Mouse (Mus musculus): Measurements from ENCODE around the gene Zfyve1. TPM values are rescaled to one million over a fixed set of nuclear protein-coding genes. Genes with fewer than 3 reads are reported as not detected.
"Not testable (repeated sequence)": the region's sequence is repeated elsewhere in the genome, so short reads cannot be mapped to it uniquely, and the experiment has no call there.

The Zfyve1 gene
- polyA plus RNA-seq, 1 experiment from 2014 or later = 35.6 TPM

DNA sequence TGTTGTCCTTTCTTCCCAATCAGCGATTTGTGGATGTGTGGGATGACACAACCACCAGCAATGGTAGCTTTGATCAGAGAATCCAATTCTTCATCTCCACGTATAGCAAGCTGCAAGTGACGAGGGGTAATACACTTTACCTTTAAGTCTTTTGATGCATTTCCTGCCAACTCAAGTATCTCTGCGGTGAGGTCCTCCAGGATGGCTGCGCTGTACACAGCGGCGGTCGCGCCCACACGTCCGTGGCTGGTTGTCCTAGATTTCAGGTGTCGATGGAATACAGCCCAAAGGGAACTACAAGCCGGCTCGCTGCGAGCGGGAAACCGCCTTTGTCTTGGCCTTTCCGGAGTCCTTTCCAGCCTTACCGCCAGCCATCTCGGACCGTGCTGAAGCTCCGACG lies 23.7 kb upstream of the Zfyve1 start:
- H3K9ac ChIP-seq (replicated peaks; ENCODE audit: low read depth, low read length); H3K4me3 ChIP-seq (replicated peaks; ENCODE audit: low read length); ATAC-seq; H3K36me3 ChIP-seq (ENCODE audit: control insufficient read depth, insufficient read depth); H3K9me3 ChIP-seq (ENCODE audit: control insufficient read depth, low read length); H3K4me2 ChIP-seq (ENCODE audit: low read length); H3K27me3 ChIP-seq (replicated peaks; ENCODE audit: control insufficient read depth, insufficient read depth, low read length); H3K27ac ChIP-seq (ENCODE audit: low read length); H3K4me1 ChIP-seq (replicated peaks; ENCODE audit: control insufficient read depth, insufficient read depth, low read length): not testable (repeated sequence)
- 65% methylated on average over 23 of the region's 23 CpGs for WGBS

DNA sequence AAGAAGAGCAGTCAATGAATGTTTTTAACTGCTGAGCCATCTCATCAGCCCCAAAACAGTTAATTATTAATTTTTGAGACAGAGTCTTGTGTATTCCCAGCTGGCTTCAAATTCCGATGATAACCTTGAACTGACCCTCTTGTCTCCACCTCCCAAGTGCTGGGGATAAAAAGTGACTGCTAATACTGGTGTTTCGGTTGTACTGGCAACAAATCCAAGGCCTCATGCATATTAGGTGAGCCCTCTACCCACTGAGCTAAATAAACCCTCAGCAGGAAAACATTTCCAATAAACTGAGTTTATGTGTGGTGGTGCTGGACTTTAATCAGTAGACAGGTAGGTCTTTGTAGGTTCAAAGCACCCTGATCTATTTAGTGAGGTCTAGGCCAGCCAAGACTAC lies 22.0 kb upstream of the Zfyve1 start:
- ATAC-seq = no peak
- Histone ChIP-seq H3K27ac (ENCODE audit: low read length) (no peak overlapping the region), H3K4me2 (ENCODE audit: low read length) (no peak overlapping the region), H3K4me3 (replicated peaks; ENCODE audit: low read length) (no peak overlapping the region), H3K27me3 (replicated peaks; ENCODE audit: control insufficient read depth, insufficient read depth, low read length) (no peaks in the 10 kb centered on the region), H3K4me1 (replicated peaks; ENCODE audit: control insufficient read depth, insufficient read depth, low read length) (no peaks in the 10 kb centered on the region), H3K9ac (replicated peaks; ENCODE audit: low read depth, low read length) (no peak overlapping the region), H3K9me3 (ENCODE audit: control insufficient read depth, low read length) (no peaks in the 10 kb centered on the region), H3K36me3 (ENCODE audit: control insufficient read depth, insufficient read depth) (no peaks in the 10 kb centered on the region)
- WGBS = 77% methylated on average over 2 of the region's 2 CpGs

DNA sequence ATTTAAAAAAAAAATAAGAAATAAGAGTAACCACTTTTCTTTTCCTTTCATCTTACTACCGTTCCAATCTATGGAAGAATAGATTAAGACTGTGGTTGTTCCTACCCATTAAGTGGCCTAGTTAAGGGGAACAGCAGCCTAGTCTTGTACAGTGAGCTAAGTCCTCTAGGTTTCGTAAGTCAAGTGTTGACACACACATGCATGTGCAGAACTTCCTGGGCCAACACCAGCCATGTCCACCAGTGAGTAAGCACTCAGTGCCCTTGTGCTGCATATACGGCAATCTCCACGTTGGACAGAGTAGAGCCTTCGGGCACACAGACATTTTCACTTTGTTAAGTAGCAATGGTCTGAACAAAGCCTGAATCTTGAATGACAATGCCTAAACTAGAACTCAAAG lies 20.2 kb upstream of the Zfyve1 start:
- ATAC-seq = no peak
- Histone ChIP-seq H3K27ac (ENCODE audit: low read length) (no peak overlapping the region), H3K36me3 (ENCODE audit: control insufficient read depth, insufficient read depth) (no peaks in the 10 kb centered on the region), H3K9ac (replicated peaks; ENCODE audit: low read depth, low read length) (no peak overlapping the region), H3K9me3 (ENCODE audit: control insufficient read depth, low read length) (no peaks in the 10 kb centered on the region), H3K4me1 (replicated peaks; ENCODE audit: control insufficient read depth, insufficient read depth, low read length) (no peaks in the 10 kb centered on the region), H3K27me3 (replicated peaks; ENCODE audit: control insufficient read depth, insufficient read depth, low read length) (no peaks in the 10 kb centered on the region), H3K4me3 (replicated peaks; ENCODE audit: low read length) (no peak overlapping the region), H3K4me2 (ENCODE audit: low read length) (no peak overlapping the region)
- whole genome bisulfite sequencing = 93% methylated on average over 5 of the region's 5 CpGs

DNA sequence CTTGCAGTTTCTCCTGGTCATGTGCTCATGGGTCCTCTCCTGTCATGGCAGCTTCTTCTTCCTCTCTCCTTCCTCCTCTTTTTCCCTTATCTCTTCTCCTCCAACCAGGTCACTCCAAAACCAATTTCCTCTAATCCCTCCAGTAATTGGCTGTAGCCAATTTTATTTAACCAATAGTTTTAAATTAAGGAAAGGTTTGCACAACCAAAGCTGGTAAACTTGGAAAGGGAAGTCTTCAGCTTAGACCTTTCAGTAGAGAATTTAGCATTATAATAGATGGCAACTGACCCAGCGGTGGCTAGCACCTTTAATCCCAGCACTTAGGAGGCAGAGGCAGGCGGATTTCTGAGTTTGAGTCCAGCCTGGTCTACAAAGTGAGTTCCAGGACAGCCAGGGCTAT lies 9.4 kb upstream of the Zfyve1 start:
- ATAC-seq; H3K36me3 ChIP-seq (ENCODE audit: control insufficient read depth, insufficient read depth); H3K9ac ChIP-seq (replicated peaks; ENCODE audit: low read depth, low read length); H3K9me3 ChIP-seq (ENCODE audit: control insufficient read depth, low read length); H3K4me3 ChIP-seq (replicated peaks; ENCODE audit: low read length); H3K4me2 ChIP-seq (ENCODE audit: low read length); H3K27ac ChIP-seq (ENCODE audit: low read length); H3K4me1 ChIP-seq (replicated peaks; ENCODE audit: control insufficient read depth, insufficient read depth, low read length); H3K27me3 ChIP-seq (replicated peaks; ENCODE audit: control insufficient read depth, insufficient read depth, low read length): not testable (repeated sequence)
- 92% methylated on average over 2 of the region's 2 CpGs for WGBS

DNA sequence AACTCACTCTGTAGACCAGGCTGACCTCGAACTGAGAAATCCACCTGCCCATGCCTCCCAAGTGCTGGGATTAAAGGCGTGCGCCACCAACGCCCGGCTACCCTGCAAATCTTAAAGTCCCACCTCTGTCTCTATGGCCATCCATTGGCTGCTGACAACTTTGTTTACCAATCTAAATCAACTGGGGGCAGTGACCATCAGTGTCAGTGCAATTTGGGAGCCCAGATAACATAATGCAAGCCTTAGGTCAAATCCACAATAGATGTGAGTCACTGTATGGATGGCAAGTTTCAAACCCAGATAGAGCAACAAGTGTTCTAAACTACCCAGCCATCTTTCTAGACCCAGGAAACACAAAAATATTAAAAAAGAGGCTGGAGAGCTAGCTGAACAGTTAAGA lies 5.3 kb upstream of the Zfyve1 start:
- H3K9ac ChIP-seq (replicated peaks; ENCODE audit: low read depth, low read length) = no peak overlapping the region
- H3K9me3 ChIP-seq (ENCODE audit: control insufficient read depth, low read length) = no peaks in the 10 kb centered on the region
- ATAC-seq = no peak
- no peaks in the 10 kb centered on the region for H3K4me1 ChIP-seq (replicated peaks; ENCODE audit: control insufficient read depth, insufficient read depth, low read length)
- no peaks in the 10 kb centered on the region for H3K36me3 ChIP-seq (ENCODE audit: control insufficient read depth, insufficient read depth)
- H3K27ac ChIP-seq (ENCODE audit: low read length) = no peak overlapping the region
- H3K4me3 ChIP-seq (replicated peaks; ENCODE audit: low read length) = no peak overlapping the region
- 90% methylated on average over 5 of the region's 5 CpGs for WGBS
- no peak overlapping the region for H3K4me2 ChIP-seq (ENCODE audit: low read length)
- H3K27me3 ChIP-seq (replicated peaks; ENCODE audit: control insufficient read depth, insufficient read depth, low read length) = no peaks in the 10 kb centered on the region

DNA sequence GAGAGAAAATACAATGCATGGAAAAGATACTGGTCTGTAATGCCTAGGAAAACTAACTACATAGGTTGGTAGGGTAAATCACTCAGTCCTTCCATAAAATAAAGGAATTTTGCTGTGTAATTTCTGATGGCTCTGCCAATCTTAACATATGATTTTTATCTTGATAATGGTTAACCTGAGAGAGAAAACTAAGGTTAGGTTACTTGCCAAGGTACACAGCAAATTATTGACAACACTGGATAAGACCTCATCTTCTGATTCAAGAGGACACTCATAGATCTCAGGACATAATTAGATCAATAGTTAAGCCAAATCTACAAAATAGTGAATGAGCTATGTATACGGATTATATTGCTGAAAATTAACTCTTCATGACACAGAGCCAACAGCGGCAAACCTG lies 859 bp upstream of the Zfyve1 start:
- Histone ChIP-seq H3K9ac (replicated peaks; ENCODE audit: low read depth, low read length) (no peak overlapping the region), H3K9me3 (ENCODE audit: control insufficient read depth, low read length) (no peaks in the 10 kb centered on the region), H3K4me3 (replicated peaks; ENCODE audit: low read length) (no peak overlapping the region), H3K27me3 (replicated peaks; ENCODE audit: control insufficient read depth, insufficient read depth, low read length) (no peaks in the 10 kb centered on the region), H3K36me3 (ENCODE audit: control insufficient read depth, insufficient read depth) (peaks cover 11% of the 10 kb centered on the region), H3K4me2 (ENCODE audit: low read length) (no peak overlapping the region), H3K27ac (ENCODE audit: low read length) (no peak overlapping the region), H3K4me1 (replicated peaks; ENCODE audit: control insufficient read depth, insufficient read depth, low read length) (peaks cover 30% of the 10 kb centered on the region)
- no peak for ATAC-seq
- 77% methylated on average over 2 of the region's 2 CpGs for WGBS

DNA sequence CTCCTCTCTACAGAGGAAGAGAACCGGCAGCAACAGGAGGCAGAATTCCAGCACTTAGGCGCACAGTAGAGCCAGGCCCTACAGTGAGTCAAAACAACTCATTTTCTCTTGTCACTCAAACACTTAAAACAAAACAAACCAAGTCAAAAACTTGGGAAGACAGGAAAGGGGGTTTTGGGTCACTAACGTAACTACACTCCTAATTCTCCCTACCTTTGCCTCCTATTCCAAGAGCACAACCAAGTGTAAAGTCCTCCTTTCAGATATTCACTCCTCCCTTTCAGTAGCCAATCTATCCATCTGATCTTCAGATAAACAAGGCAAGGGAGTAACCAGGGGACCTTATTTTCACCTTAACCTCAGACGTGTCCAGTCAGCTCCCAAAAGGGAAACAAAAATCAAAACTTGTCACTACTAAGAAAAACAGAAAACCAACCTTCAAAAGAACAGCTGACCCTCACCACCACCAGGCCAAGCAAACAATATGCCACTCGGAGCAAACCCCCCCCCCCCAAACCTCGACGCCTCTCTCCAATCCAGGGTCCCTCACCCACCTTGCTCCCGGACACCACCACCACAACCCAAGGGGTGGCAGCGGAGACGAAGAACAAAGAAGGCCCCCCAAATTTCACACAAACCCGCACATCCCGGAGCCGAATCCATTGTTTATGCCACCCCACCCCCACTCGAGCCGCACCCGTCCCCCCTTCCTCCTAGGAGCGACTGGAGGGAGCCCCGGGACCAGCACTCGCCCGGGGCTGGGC lies 649 bp downstream of the Zfyve1 start:
- Histone ChIP-seq H3K9me3 (ENCODE audit: control insufficient read depth, low read length) (no peaks in the 10 kb centered on the region), H3K36me3 (ENCODE audit: control insufficient read depth, insufficient read depth) (peaks cover 19% of the 10 kb centered on the region), H3K9ac (replicated peaks; ENCODE audit: low read depth, low read length) (peak overlapping the region; percentile 97), H3K4me2 (ENCODE audit: low read length) (peak overlapping the region; percentile 92), H3K4me3 (replicated peaks; ENCODE audit: low read length) (peak overlapping the region; percentile 87), H3K27ac (ENCODE audit: low read length) (peak overlapping the region; percentile 92), H3K4me1 (replicated peaks; ENCODE audit: control insufficient read depth, insufficient read depth, low read length) (peaks cover 36% of the 10 kb centered on the region), H3K27me3 (replicated peaks; ENCODE audit: control insufficient read depth, insufficient read depth, low read length) (no peaks in the 10 kb centered on the region)
- under 1% methylated on average over 20 of the region's 20 CpGs for WGBS
- ATAC-seq = no peak

DNA sequence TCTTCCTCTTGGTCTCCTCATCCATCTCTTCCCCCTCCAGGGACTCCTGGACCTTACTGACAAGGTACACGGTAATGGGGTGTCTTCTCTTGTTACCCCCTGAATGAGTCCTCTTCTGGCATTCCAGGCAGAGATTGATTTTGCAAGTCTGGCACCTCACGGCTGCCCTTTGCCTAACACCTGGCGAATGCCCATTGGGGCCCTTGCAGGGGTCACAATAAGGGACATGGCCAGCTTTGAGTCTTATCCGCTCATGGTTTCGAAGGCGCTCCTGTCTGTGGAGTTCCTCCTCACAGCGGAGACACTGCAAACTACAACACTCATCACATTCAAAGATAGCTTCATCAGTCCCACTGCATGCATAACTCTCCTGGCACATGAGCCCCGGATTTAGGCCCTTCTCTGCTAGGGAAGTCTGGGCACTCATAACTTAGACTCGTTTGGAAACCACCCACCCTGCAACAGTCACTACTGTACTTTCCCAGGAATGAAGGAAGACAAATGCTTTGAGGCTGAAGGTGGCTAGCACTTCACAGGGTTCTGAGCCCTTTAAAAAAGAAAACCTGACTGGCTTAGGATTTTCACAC lies 2.5 kb downstream of the Zfyve1 start:
- no peak overlapping the region for H3K27ac ChIP-seq (ENCODE audit: low read length)
- no peaks in the 10 kb centered on the region for H3K9me3 ChIP-seq (ENCODE audit: control insufficient read depth, low read length)
- WGBS = 92% methylated on average over 9 of the region's 9 CpGs
- peaks cover 29% of the 10 kb centered on the region for H3K36me3 ChIP-seq (ENCODE audit: control insufficient read depth, insufficient read depth)
- no peak overlapping the region for H3K4me3 ChIP-seq (replicated peaks; ENCODE audit: low read length)
- H3K9ac ChIP-seq (replicated peaks; ENCODE audit: low read depth, low read length) = no peak overlapping the region
- H3K4me1 ChIP-seq (replicated peaks; ENCODE audit: control insufficient read depth, insufficient read depth, low read length) = peaks cover 36% of the 10 kb centered on the region
- no peak overlapping the region for H3K4me2 ChIP-seq (ENCODE audit: low read length)
- no peak for ATAC-seq
- no peaks in the 10 kb centered on the region for H3K27me3 ChIP-seq (replicated peaks; ENCODE audit: control insufficient read depth, insufficient read depth, low read length)

DNA sequence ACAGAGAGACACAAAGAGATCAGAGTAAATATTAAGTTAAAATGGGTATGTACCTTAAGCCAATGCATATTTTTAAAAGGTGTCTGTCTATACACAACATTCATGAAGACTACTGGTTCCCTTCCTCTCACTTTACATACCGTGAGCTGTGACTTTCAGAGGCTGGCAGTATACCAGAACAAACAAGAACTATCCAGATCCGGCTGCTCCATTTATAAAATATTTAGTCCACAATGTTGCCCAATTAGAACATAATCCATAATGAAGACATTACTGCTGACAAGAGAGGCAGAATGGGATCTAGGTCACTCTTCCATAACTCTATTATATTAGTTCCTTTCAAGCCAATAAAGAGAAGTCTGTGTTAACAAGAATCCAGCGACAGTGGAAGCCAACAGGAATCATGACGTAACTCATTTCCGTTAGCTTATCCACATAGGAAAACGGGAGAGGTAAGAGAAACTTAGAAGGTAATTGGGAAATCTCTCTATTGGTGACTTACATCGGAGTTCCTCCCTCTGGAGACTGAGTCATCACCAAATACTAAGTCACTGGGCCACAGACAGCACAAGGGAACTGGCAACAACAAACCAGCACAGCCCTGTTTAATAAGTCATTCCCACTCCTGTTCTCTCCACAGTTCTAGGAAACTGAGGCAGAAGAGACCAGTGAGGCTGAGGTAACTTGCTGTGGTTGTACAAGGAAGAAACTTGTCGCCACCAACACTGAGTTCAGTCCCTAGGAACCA lies 5.1 kb downstream of the Zfyve1 start:
- Histone ChIP-seq H3K4me2 (ENCODE audit: low read length) (no peak overlapping the region), H3K4me3 (replicated peaks; ENCODE audit: low read length) (no peak overlapping the region), H3K36me3 (ENCODE audit: control insufficient read depth, insufficient read depth) (peaks cover 42% of the 10 kb centered on the region), H3K27ac (ENCODE audit: low read length) (no peak overlapping the region), H3K9ac (replicated peaks; ENCODE audit: low read depth, low read length) (no peak overlapping the region), H3K9me3 (ENCODE audit: control insufficient read depth, low read length) (no peaks in the 10 kb centered on the region), H3K4me1 (replicated peaks; ENCODE audit: control insufficient read depth, insufficient read depth, low read length) (peaks cover 36% of the 10 kb centered on the region), H3K27me3 (replicated peaks; ENCODE audit: control insufficient read depth, insufficient read depth, low read length) (no peaks in the 10 kb centered on the region)
- 92% methylated on average over 8 of the region's 8 CpGs for WGBS
- no peak for ATAC-seq
